Mouse (Mus musculus) CH12.LX (cell line): ENCODE measurements at regions not wholly inside any gene's neighbourhood (a gene's known extent, or its start where the extent isn't known, plus 50 kb on each side); places are given as distances from the start of the nearest gene placed in this dataset.

ENCODE experiments used
- DNase-seq: peaks from one replicate; pipeline ENCODE4 v3.0.0-alpha.2; 2013; ENCODE audit errors: extremely low read depth
- H3K27ac ChIP-seq: 2 replicates; pipeline ENCODE4 v1.5.1; 2012; ENCODE audit warnings: low read depth, mild to moderate bottlenecking, control low read depth, moderate library complexity; ENCODE audit not compliant: insufficient read depth
- H3K27me3 ChIP-seq: replicated peaks from 2 replicates; pipeline ENCODE3; 2012; ENCODE audit warnings: inconsistent platforms
- H3K36me3 ChIP-seq, 2 experiments: replicated peaks in 1 of 2; 2 replicates each; pipeline versions ENCODE3 to v1.6.1; 2012; ENCODE audit warnings: inconsistent platforms in 1 of 2, low read length in 1 of 2, mild to moderate bottlenecking in 1 of 2, mixed read lengths in 1 of 2, moderate library complexity in 1 of 2; ENCODE audit not compliant: control insufficient read depth in 1 of 2, insufficient read depth in 1 of 2
- H3K4me1 ChIP-seq, 2 experiments: 2 replicates each; pipeline ENCODE4 v1.6.1; 2012; ENCODE audit warnings: inconsistent platforms in 1 of 2, moderate library complexity in 1 of 2; ENCODE audit not compliant: insufficient read depth in 2 of 2, control insufficient read depth in 1 of 2
- H3K4me2 ChIP-seq: 2 replicates; pipeline ENCODE4 v1.6.1; 2012; ENCODE audit warnings: low read depth, mild to moderate bottlenecking, control low read depth; ENCODE audit not compliant: poor library complexity, insufficient read depth, severe bottlenecking
- H3K4me3 ChIP-seq, 3 experiments: fragments of 150-350 bp in 1 of 3; sonication (generic) in 1 of 3; replicated peaks in 1 of 3; 2 replicates each; pipeline versions ENCODE3 to v1.5.1; 2011 to 2012; ENCODE audit warnings: low read depth in 2 of 3, low read length in 2 of 3, mild to moderate bottlenecking in 2 of 3, moderate library complexity in 2 of 3, control low read depth in 1 of 3, improper control_type of control experiment in 1 of 3, inconsistent platforms in 1 of 3, mixed read lengths in 1 of 3; ENCODE audit not compliant: poor library complexity in 1 of 3
- H3K79me2 ChIP-seq: replicated peaks from 2 replicates; pipeline ENCODE4 v1.6.1; 2012; ENCODE audit warnings: mild to moderate bottlenecking, moderate library complexity; ENCODE audit not compliant: control insufficient read depth, poor library complexity, insufficient read depth, severe bottlenecking; ENCODE audit errors: extremely low read depth
- H3K9ac ChIP-seq: 2 replicates; pipeline ENCODE4 v1.6.1; 2012; ENCODE audit warnings: low read depth, mild to moderate bottlenecking, control low read depth, moderate library complexity; ENCODE audit not compliant: insufficient read depth
- H3K9me3 ChIP-seq: replicated peaks from 2 replicates; pipeline ENCODE3; 2012; ENCODE audit warnings: low read length, inconsistent platforms, mixed read lengths
- CHD1 ChIP-seq: IDR thresholded peaks from 2 replicates; pipeline ENCODE4 v1.6.1; 2012; ENCODE audit warnings: low read depth, low read length, improper control_type of control experiment, inconsistent platforms
- CHD2 ChIP-seq: IDR thresholded peaks from 2 replicates; pipeline ENCODE4 v1.6.1; 2011; ENCODE audit warnings: low read length, improper control_type of control experiment
- ELF1 ChIP-seq: IDR thresholded peaks from 2 replicates; pipeline ENCODE4 v1.6.1; 2014; ENCODE audit warnings: low read depth, mild to moderate bottlenecking, inconsistent platforms, low read length, improper control_type of control experiment
- GABPA ChIP-seq: IDR thresholded peaks from 2 replicates; pipeline ENCODE4 v1.6.1; 2012; ENCODE audit warnings: low read depth, low read length, improper control_type of control experiment, inconsistent platforms; ENCODE audit not compliant: insufficient replicate concordance
- IRF4 ChIP-seq: IDR thresholded peaks from 2 replicates; pipeline ENCODE4 v1.6.1; 2014; ENCODE audit warnings: low read depth, mild to moderate bottlenecking, inconsistent platforms, low read length, improper control_type of control experiment
- JUND ChIP-seq: conservative IDR thresholded peaks from 2 replicates; pipeline ENCODE4 v1.6.1; 2011; ENCODE audit warnings: low read depth, low read length, improper control_type of control experiment
- MAFK ChIP-seq: IDR thresholded peaks from 2 replicates; pipeline ENCODE4 v1.6.1; 2011; ENCODE audit warnings: low read length, improper control_type of control experiment; ENCODE audit not compliant: insufficient replicate concordance
- MAX ChIP-seq: IDR thresholded peaks from 2 replicates; pipeline ENCODE4 v1.6.1; 2011; ENCODE audit warnings: low read length, improper control_type of control experiment
- MAZ ChIP-seq: IDR thresholded peaks from 2 replicates; pipeline ENCODE4 v1.6.1; 2012; ENCODE audit warnings: low read depth, mild to moderate bottlenecking, inconsistent platforms, low read length, improper control_type of control experiment, moderate library complexity
- NRF1 ChIP-seq: IDR thresholded peaks from 2 replicates; pipeline ENCODE4 v1.6.1; 2014; ENCODE audit warnings: low read depth, mild to moderate bottlenecking, inconsistent platforms, low read length, improper control_type of control experiment, moderate library complexity
- PAX5 ChIP-seq: IDR thresholded peaks from 2 replicates; pipeline ENCODE4 v1.6.1; 2012; ENCODE audit warnings: low read length, inconsistent platforms, mixed read lengths
- POLR2A ChIP-seq: IDR thresholded peaks from 2 replicates; pipeline ENCODE4 v1.6.1; 2011; ENCODE audit warnings: low read depth, mild to moderate bottlenecking, improper control_type of control experiment, low read length
- RCOR1 ChIP-seq: conservative IDR thresholded peaks from 2 replicates; pipeline ENCODE4 v1.6.1; 2012; ENCODE audit warnings: low read depth, mild to moderate bottlenecking, inconsistent platforms, low read length, improper control_type of control experiment
- SIN3A ChIP-seq: IDR thresholded peaks from 2 replicates; pipeline ENCODE4 v1.6.1; 2012; ENCODE audit warnings: low read length, improper control_type of control experiment, inconsistent platforms
- SMC3 ChIP-seq: IDR thresholded peaks from 2 replicates; pipeline ENCODE4 v1.6.1; 2011; ENCODE audit warnings: low read depth, low read length, improper control_type of control experiment
- TBP ChIP-seq: conservative IDR thresholded peaks from 2 replicates; pipeline ENCODE4 v1.6.1; 2011; ENCODE audit warnings: low read depth, low read length, improper control_type of control experiment
- TCF12 ChIP-seq: IDR thresholded peaks from 2 replicates; pipeline ENCODE4 v1.6.1; 2014; ENCODE audit warnings: low read depth, mild to moderate bottlenecking, inconsistent platforms, low read length, improper control_type of control experiment
- ZNF384 ChIP-seq: IDR thresholded peaks from 2 replicates; pipeline ENCODE4 v1.6.1; 2012; ENCODE audit warnings: low read depth, low read length, improper control_type of control experiment, inconsistent platforms
- dilution Hi-C: fragments of 300-500 bp; cut with MboI; formaldehyde crosslinking; loops from 2 replicates; pipeline ENCODE4 v1.14.3; 2020; ENCODE audit warnings: low sequenced_read_pairs; ENCODE audit not compliant: extremely low pct_unique_long_range_greater_than_20kb, extremely low pct_ligation_motif_present
- in situ Hi-C: fragments of 300-500 bp; cut with MboI; formaldehyde crosslinking; loops from 3 replicates; pipeline ENCODE4 v1.14.3; 2019; ENCODE audit warnings: low sequenced_read_pairs, low pct_ligation_motif_present, low pct_unique_long_range_greater_than_20kb, mixed read lengths

DNA sequence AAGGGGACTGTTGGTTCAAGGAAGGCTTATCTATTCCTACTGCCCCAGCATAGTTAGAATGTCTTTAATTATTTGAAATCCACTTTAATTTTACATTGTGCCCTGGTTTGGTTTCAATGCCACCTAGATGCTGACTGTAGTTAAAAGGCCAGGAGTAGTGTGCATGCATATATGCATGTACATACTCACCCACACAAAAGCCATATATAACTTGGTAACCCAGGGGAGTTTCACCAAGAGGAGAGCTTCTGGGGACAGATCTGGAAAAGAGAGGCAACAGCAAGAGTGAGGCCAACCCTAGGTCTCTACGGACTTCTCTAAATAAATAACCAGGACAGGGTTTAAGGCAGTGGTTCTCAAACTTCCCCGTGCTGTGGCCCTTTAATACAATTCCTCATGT lies 219.3 kb upstream of the Pdzrn3 start:
- no peak for TF ChIP-seq TBP
- TF ChIP-seq SMC3 = no peak
- no peak overlapping the region for H3K9ac ChIP-seq
- no peaks in the 10 kb centered on the region for H3K79me2 ChIP-seq
- in situ Hi-C loops = no loop called here
- no peaks in the 10 kb centered on the region for H3K36me3 ChIP-seq
- no peaks in the 10 kb centered on the region for H3K27me3 ChIP-seq
- H3K4me1 ChIP-seq = no peaks in the 10 kb centered on the region
- H3K9me3 ChIP-seq = peaks cover 31% of the 10 kb centered on the region
- dilution Hi-C loops = no loop called here
- DNase-seq = no peak
- no peak overlapping the region for H3K27ac ChIP-seq
- no peak overlapping the region for H3K4me3 ChIP-seq
- H3K4me2 ChIP-seq = no peak overlapping the region

DNA sequence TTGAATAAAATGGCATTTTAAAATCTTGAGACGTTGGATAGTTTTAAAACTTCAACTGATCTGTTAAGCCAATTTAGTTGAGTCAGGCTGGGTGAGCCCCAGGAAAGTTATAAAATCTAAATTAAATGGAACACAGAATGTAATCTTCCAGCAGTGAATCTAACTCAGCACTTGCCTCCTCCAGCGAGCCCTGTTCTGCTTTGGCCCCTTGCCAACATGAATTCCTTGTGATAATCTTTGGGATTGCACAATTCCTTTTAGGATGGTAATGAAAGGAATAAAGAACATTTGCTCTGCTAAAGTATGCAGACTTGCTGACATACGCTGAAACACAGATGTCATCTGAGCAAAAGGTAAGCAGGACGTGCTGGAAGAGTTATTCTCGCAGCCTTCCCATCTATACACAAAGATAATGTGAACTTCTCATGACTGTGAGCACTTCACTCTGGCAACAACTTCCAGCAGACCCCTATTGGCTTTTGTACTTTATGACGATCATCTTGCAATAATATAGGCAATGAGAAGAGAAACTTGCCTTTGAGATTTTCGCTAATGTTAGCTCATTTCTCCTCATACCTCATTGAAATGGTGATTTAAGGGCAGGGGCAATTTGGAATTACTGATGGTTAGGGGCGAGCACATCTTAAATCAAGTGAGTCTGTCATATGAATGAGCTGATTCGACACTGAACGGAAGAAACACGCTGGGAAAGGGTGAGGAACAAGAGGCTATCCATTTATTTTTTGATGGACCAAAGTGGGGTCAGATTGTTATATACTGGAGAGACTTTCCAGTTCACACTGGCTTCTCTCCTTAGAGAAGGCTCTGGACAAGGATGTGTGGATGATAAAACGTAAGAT lies 216.3 kb upstream of the Pdzrn3 start:
- dilution Hi-C loops (no loop called here), in situ Hi-C loops (no loop called here)
- TF ChIP-seq MAX (no peak), ELF1 (no peak), TBP (no peak), TCF12 (no peak), PAX5 (no peak), NRF1 (no peak), IRF4 (no peak), MAZ (no peak), POLR2A (no peak), GABPA (no peak), CHD1 (no peak), JUND (no peak), ZNF384 (no peak), MAFK (no peak), CHD2 (no peak), RCOR1 (no peak), SIN3A (no peak)
- Histone ChIP-seq H3K27ac (no peak overlapping the region), H3K4me2 (no peak overlapping the region), H3K79me2 (no peaks in the 10 kb centered on the region), H3K4me3 (no peak overlapping the region), H3K36me3 (no peaks in the 10 kb centered on the region), H3K27me3 (no peaks in the 10 kb centered on the region), H3K4me1 (no peaks in the 10 kb centered on the region), H3K9me3 (peaks cover 19% of the 10 kb centered on the region), H3K9ac (no peak overlapping the region)
- no peak for DNase-seq
